Mouse (Mus musculus): ENCODE data around the gene Naa50.

DNA sequence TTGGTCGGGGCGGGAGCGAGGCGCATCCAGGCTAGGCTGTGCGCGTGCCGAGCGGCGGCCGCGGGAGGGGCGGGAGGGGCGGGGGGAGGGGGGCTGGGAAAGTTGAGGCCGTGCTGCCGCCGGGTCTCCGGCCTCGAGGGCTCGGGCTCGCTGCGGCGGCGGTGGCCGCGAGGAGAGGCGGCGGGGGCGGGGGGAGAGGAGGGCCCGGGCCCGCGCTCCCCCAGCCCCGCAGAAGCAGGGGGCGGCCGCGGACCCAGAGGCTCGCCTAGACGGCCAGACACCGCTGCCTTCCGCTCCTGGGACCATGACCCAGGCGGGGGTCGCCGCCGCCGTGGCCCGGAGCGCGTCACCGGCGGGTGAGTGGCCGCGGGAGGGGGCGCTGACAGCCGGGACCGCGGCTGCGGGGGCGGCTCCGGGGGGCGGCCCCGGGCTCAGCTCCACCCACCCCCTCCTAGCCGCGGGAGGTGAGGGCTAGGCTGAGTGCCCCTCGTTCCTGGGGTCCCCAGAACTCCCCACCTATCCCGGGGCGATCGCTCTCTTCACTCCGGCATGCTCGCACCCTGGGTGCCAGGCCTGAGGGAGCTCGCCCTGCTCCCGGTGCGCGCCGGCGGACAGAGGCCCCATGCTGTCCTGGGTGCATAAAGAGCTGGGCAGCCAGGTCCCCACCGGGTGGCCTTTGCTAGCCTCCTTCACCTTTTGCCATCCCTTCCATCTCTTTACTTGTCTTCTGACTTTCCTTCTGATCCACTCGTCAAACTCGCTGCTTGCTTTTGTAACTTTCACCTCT lies 33.7 kb downstream of the Naa50 start, which contains the start of gene Usf3:
- TF ChIP-seq POLR2A (IDR thresholded peaks at IDR 0.05; ENCODE audit: control insufficient read depth, low read depth, low read length) (no peak), CTCF (IDR thresholded peaks at IDR 0.05; ENCODE audit: control insufficient read depth, insufficient read depth, insufficient replicate concordance, low read depth, low read length) (no peak)
